Mouse (Mus musculus) midbrain, embryonic 15.5 days (tissue): ENCODE measurements around the gene Mboat1. TPM values are rescaled to one million over a fixed set of nuclear protein-coding genes. Genes with fewer than 3 reads are reported as not detected.
A peak's percentile ranks its signal among the peaks of the same experiment; 100 is the strongest.

Experiments used
- ATAC-seq: fragments of 200-750 bp; cut with Nextera tagmentation; replicated peaks from 2 replicates; pipeline ENCODE4 v1.8.0; 2017; ENCODE audit warnings: moderate TSS enrichment
- H3K27ac ChIP-seq: fragments of 300-500 bp; sonication (generic); 2 replicates; pipeline ENCODE4 v1.5.1; 2015; ENCODE audit warnings: mild to moderate bottlenecking, inconsistent platforms
- H3K27me3 ChIP-seq: fragments of 300-500 bp; sonication (generic); replicated peaks from 2 replicates; pipeline ENCODE4 v1.6.1; 2015; ENCODE audit warnings: inconsistent platforms
- H3K36me3 ChIP-seq: fragments of 300-500 bp; sonication (generic); replicated peaks from 2 replicates; pipeline ENCODE4 v1.6.1; 2015; ENCODE audit warnings: inconsistent platforms
- H3K4me1 ChIP-seq: fragments of 300-500 bp; sonication (generic); 2 replicates; pipeline ENCODE4 v1.6.1; 2015; ENCODE audit warnings: inconsistent platforms
- H3K4me2 ChIP-seq: fragments of 300-500 bp; sonication (generic); 2 replicates; pipeline ENCODE4 v1.6.1; 2015; ENCODE audit warnings: inconsistent platforms, mild to moderate bottlenecking, moderate library complexity
- H3K4me3 ChIP-seq: fragments of 300-500 bp; sonication (generic); 2 replicates; pipeline ENCODE4 v1.5.1; 2015; ENCODE audit warnings: mild to moderate bottlenecking, inconsistent platforms
- H3K9ac ChIP-seq: fragments of 300-500 bp; sonication (generic); 2 replicates; pipeline ENCODE4 v1.6.1; 2015; ENCODE audit warnings: mild to moderate bottlenecking, inconsistent platforms
- H3K9me3 ChIP-seq: fragments of 300-500 bp; sonication (generic); 2 replicates; pipeline ENCODE4 v1.6.1; 2016; ENCODE audit warnings: inconsistent platforms
- WGBS: fragments of 180-500 bp; shearing (Covaris S2); methylation state at CpG from one replicate; pipeline ENCODE4 v1.1.7; 2015; ENCODE audit warnings: mixed read lengths; 5-methylcytosine and 5-hydroxymethylcytosine counted together
- polyA plus RNA-seq: library from polyadenylated mRNA; unstranded; fragments of >200 nt; fragmentation: Nextera tagmentation; extraction: Ambion mirVana; gene quantifications from 2 replicates; pipeline ENCODE4 v1.2.1, GENCODE M21; 2015

Gene Mboat1
- 2.5 and 2.7 TPM in 2 replicates for polyA plus RNA-seq

- ATAC-seq: peak; percentile 95
- Histone ChIP-seq H3K27me3 (peaks cover 20% of the 10 kb centered on the region), H3K4me2 (peak within 1 kb of the TSS; percentile 85), H3K4me1 (peaks cover 8% of the 10 kb centered on the region), H3K27ac (no peak within 1 kb of the TSS), H3K36me3 (no peaks in the 10 kb centered on the region), H3K9me3 (no peaks in the 10 kb centered on the region), H3K4me3 (peak within 1 kb of the TSS; percentile 55), H3K9ac (peak within 1 kb of the TSS; percentile 53)
- under 1% methylated on average over 55 of the region's 55 CpGs for WGBS
These were observed at the start of gene Mboat1 for GRCm38 (mm10) chr13:30136243-30136922. Mboat1 (plus strand) TSS chr13:30136489.

- Histone ChIP-seq H3K9me3 (no peaks in the 10 kb centered on the region), H3K4me2 (no peak overlapping the region), H3K4me1 (no peaks in the 10 kb centered on the region), H3K27me3 (no peaks in the 10 kb centered on the region), H3K27ac (no peak overlapping the region), H3K36me3 (no peaks in the 10 kb centered on the region), H3K9ac (no peak overlapping the region), H3K4me3 (no peak overlapping the region)
- WGBS: 37% methylated on average over 2 of the region's 2 CpGs
- ATAC-seq: no peak
These were observed 43.2 kb upstream of the Mboat1 start for GRCm38 (mm10) chr13:30093086-30093485.

DNA sequence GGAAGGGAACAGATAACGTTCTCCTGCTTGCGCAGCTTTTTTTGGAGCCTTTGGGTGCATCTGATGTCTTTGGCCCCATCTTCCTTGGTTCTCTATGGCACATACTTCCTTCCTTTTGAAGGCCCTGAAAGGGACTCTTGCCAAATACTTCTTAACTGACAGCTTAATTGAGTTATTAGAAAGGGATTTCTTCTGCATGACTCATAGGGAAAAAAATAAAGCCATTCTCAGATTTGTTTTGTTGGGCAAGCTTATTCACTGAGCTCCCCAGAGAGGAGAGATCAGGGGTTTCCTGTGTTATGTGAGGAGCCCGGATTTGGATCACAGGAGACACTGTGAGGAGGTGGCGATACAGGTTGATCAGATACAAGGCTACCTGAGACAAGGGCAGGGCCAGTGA is 40.4 kb upstream of the Mboat1 start:
- no peak overlapping the region for H3K27ac ChIP-seq
- no peaks in the 10 kb centered on the region for H3K27me3 ChIP-seq
- ATAC-seq: no peak
- no peaks in the 10 kb centered on the region for H3K4me1 ChIP-seq
- WGBS: 64% methylated on average over 4 of the region's 4 CpGs
- H3K9me3 ChIP-seq: no peaks in the 10 kb centered on the region
- H3K4me2 ChIP-seq: no peak overlapping the region
- H3K4me3 ChIP-seq: no peak overlapping the region
- no peaks in the 10 kb centered on the region for H3K36me3 ChIP-seq
- no peak overlapping the region for H3K9ac ChIP-seq

- Histone ChIP-seq H3K9ac (no peak overlapping the region), H3K27me3 (no peaks in the 10 kb centered on the region)
- WGBS: 78% methylated on average over 4 of the region's 4 CpGs
These were observed 39.8 kb upstream of the Mboat1 start for GRCm38 (mm10) chr13:30096536-30096935.

DNA sequence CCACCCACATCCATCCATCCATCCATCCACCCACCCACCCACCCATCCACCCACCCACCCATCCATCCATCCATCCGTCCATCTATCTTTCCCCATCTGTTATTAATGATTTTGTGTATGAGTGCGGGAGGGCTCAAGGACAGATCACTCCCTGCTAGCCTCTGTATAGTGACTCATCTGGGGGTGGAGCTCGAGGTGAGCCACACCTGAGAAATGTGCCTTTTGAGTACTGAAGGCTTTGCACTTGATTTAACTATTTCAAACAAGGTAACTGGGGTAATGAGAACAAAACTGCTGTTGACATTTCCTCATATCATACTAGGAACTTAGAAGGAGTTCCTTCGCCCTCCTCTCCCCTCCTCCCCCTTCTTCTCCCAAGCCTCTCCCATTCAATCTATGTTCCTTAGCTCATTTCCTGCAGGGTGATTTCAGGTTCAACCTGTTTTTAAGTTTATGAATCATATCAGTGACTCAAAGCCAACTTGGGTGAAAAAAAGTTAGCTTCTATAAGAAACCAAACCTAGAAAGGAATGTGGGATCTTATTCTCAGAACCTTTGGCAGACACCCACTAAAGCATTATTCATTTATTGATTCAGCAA is 27.2 kb upstream of the Mboat1 start:
- H3K9ac ChIP-seq: no peak overlapping the region
- ATAC-seq: no peak
- H3K4me2 ChIP-seq: no peak overlapping the region
- H3K27ac ChIP-seq: no peak overlapping the region
- H3K9me3 ChIP-seq: no peaks in the 10 kb centered on the region
- WGBS: 85% methylated on average over 4 of the region's 4 CpGs
- H3K27me3 ChIP-seq: no peaks in the 10 kb centered on the region
- no peaks in the 10 kb centered on the region for H3K4me1 ChIP-seq
- no peak overlapping the region for H3K4me3 ChIP-seq
- H3K36me3 ChIP-seq: no peaks in the 10 kb centered on the region

More at GRCm38 (mm10) chr13:30096536-30096935, 39.8 kb upstream of the Mboat1 start:
- Histone ChIP-seq H3K4me2 (no peak overlapping the region), H3K36me3 (no peaks in the 10 kb centered on the region), H3K4me1 (no peaks in the 10 kb centered on the region), H3K9me3 (no peaks in the 10 kb centered on the region), H3K27ac (no peak overlapping the region), H3K4me3 (no peak overlapping the region)
- ATAC-seq: no peak

GRCm38 (mm10) chr13:30115792-30116191 is 20.5 kb upstream of the Mboat1 start:
- no peaks in the 10 kb centered on the region for H3K27me3 ChIP-seq
- ATAC-seq: no peak
- no peak overlapping the region for H3K4me3 ChIP-seq
- H3K4me1 ChIP-seq: no peaks in the 10 kb centered on the region
- H3K9ac ChIP-seq: no peak overlapping the region
- H3K9me3 ChIP-seq: no peaks in the 10 kb centered on the region
- H3K4me2 ChIP-seq: no peak overlapping the region
- no peak overlapping the region for H3K27ac ChIP-seq
- H3K36me3 ChIP-seq: no peaks in the 10 kb centered on the region
- WGBS: 90% methylated on average over 5 of the region's 5 CpGs

DNA sequence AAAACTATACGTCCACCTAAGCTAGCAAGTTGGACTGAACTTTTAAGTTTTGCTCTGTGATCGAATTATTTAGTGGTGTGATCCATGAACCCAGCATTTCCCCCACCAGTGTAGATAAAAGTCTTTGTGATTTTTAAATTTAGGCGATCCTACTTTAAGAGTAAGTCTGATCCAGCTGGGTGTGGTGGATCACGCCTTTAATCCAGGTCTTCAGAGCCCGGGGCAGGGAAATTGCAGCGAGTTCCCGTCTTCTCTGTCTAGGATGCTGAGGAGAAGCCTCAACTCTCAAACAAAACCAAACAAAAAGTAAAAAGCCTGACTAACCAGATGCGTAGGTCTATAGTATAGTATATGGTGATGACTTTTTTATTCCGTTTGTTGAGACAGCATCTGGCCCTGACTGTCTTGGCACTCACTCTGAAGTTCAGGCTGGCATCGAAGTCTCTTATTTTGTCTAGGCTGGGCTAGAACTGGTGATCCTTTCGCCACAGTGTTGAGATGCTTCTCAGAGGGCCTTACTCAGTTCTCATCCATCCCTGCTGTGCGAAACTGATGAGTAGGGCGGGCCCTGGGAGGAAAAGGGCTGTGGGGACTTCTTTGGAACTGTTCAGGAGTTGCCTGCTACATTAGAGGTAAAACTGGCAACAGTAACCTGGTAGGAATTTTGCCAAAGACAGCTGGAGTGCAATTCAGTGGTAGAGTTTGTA is 787 bp downstream of the Mboat1 start:
- no peaks in the 10 kb centered on the region for H3K9me3 ChIP-seq
- 30% methylated on average over 13 of the region's 13 CpGs for WGBS
- H3K4me1 ChIP-seq: peaks cover 8% of the 10 kb centered on the region
- H3K9ac ChIP-seq: peak overlapping the region; percentile 53
- H3K4me3 ChIP-seq: peak overlapping the region; percentile 55
- H3K27me3 ChIP-seq: peaks cover 20% of the 10 kb centered on the region
- peak; percentile 8; the same call in 1 of the 2 replicates for ATAC-seq
- H3K36me3 ChIP-seq: no peaks in the 10 kb centered on the region
- peak overlapping the region; percentile 85 for H3K4me2 ChIP-seq
- H3K27ac ChIP-seq: no peak overlapping the region

DNA sequence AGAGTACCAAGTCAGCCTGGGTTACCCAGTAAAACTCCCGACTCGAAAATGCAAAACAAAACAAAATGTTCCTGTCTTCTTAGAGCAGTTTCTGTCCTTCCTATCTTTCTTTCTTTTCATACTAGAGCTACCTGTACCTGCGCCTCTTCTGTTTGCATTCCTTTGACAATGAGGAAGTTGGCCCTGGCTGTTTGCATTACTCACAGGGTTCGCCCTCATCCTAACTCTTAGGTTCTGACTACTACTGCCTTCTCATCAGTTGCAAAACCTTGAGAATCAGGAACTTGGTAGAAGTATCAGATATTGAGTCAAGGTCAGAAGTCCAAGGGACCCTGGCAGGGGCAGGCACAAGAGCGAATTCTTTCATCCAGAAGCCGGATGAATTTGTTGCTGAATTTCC is 1.7 kb downstream of the Mboat1 start:
- H3K36me3 ChIP-seq: no peaks in the 10 kb centered on the region
- H3K4me3 ChIP-seq: no peak overlapping the region
- no peak for ATAC-seq

GRCm38 (mm10) chr13:30140149-30140548 is 3.9 kb downstream of the Mboat1 start:
- no peak for ATAC-seq
- Histone ChIP-seq H3K9me3 (no peaks in the 10 kb centered on the region), H3K27ac (no peak overlapping the region), H3K4me2 (no peak overlapping the region), H3K4me1 (peaks cover 8% of the 10 kb centered on the region), H3K4me3 (no peak overlapping the region), H3K9ac (no peak overlapping the region), H3K27me3 (peaks cover 11% of the 10 kb centered on the region), H3K36me3 (no peaks in the 10 kb centered on the region)
- WGBS: 92% methylated on average over 5 of the region's 5 CpGs

More for the DNA sequence above, 1.7 kb downstream of the Mboat1 start:
- H3K9me3 ChIP-seq: no peaks in the 10 kb centered on the region
- H3K27ac ChIP-seq: no peak overlapping the region
- no peak overlapping the region for H3K9ac ChIP-seq
- WGBS: 86% methylated on average over 6 of the region's 6 CpGs
- peaks cover 20% of the 10 kb centered on the region for H3K27me3 ChIP-seq
- H3K4me1 ChIP-seq: peaks cover 8% of the 10 kb centered on the region
- no peak overlapping the region for H3K4me2 ChIP-seq

- Histone ChIP-seq H3K4me2 (no peak overlapping the region), H3K27me3 (peaks cover 11% of the 10 kb centered on the region; the same call in 1 of the 2 replicates), H3K9me3 (no peaks in the 10 kb centered on the region), H3K4me3 (no peak overlapping the region), H3K36me3 (no peaks in the 10 kb centered on the region), H3K27ac (no peak overlapping the region), H3K9ac (no peak overlapping the region), H3K4me1 (peaks cover 8% of the 10 kb centered on the region)
- 93% methylated on average over 12 of the region's 12 CpGs for WGBS
- ATAC-seq: no peak
These were observed 4.4 kb downstream of the Mboat1 start for GRCm38 (mm10) chr13:30140646-30141045.

DNA sequence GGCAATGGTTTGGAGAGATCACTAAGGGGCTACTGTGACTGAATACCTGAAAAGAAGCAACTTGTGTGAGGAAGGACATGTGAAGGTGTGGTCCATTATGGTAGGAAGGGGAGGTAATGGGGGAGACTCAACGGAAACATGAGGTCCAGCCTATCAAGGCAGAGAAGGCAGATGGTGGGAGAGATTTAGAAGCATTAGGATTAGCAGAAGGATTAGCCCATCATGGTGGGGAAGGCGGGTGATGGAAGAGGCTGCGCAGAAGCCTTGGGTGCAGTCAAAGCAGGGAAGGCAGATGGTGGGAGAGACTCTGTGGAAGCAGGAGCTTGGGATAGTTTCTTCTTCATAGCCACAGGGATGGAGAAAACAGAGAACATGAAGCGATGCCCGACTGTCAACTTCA is 5.7 kb downstream of the Mboat1 start:
- Histone ChIP-seq H3K4me2 (no peak overlapping the region), H3K9me3 (no peaks in the 10 kb centered on the region), H3K4me3 (no peak overlapping the region), H3K27ac (no peak overlapping the region), H3K9ac (no peak overlapping the region), H3K27me3 (peaks cover 11% of the 10 kb centered on the region; the same call in 1 of the 2 replicates), H3K4me1 (peaks cover under 1% of the 10 kb centered on the region; the same call in 1 of the 2 replicates), H3K36me3 (no peaks in the 10 kb centered on the region)
- no peak for ATAC-seq
- 87% methylated on average over 5 of the region's 5 CpGs for WGBS

GRCm38 (mm10) chr13:30146468-30146867 is 10.2 kb downstream of the Mboat1 start:
- Histone ChIP-seq H3K4me2 (no peak overlapping the region), H3K27ac (no peak overlapping the region), H3K4me1 (no peaks in the 10 kb centered on the region), H3K4me3 (no peak overlapping the region), H3K27me3 (no peaks in the 10 kb centered on the region), H3K9ac (no peak overlapping the region), H3K9me3 (no peaks in the 10 kb centered on the region), H3K36me3 (no peaks in the 10 kb centered on the region)
- no peak for ATAC-seq
- 94% methylated on average over 6 of the region's 6 CpGs for WGBS
